Mouse (Mus musculus) heart, adult 2 months (tissue): Measurements from ENCODE around the gene Tbc1d10a.

Source experiments
- CTCF ChIP-seq: fragments of 200-600 bp; IDR thresholded peaks from 2 replicates; pipeline ENCODE4 v1.8.1; 2022; ENCODE audit warnings: antibody characterized with exemption, mild to moderate bottlenecking, moderate library complexity
- EP300 ChIP-seq: fragments of 200-500 bp; IDR thresholded peaks from 2 replicates; pipeline ENCODE4 v1.6.1; 2011; ENCODE audit warnings: low read depth, low read length, control low read depth; ENCODE audit not compliant: insufficient read depth
- POLR2A ChIP-seq: fragments of 200-500 bp; IDR thresholded peaks from 2 replicates; pipeline ENCODE4 v1.6.1; 2011; ENCODE audit warnings: mild to moderate bottlenecking, low read depth, low read length, control low read depth; ENCODE audit not compliant: insufficient read depth

DNA sequence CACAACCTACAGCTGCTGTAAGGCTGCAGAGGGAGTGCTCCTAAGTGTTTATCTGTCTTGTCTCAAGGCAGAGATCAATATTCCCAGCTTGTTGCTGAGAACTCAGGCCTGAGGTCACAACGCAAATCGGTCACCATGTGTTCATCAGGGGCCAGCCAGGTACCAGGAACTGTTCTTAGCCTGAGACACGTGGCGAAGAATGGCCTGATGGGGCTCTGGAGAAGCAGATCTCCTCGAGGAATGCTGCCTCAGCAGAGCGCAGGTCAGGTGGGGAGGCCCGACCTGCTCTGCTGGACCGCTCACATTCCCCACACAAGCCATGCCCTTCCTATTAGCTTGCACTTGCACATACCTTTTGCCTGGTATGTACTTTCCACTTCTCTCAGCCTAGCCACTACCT lies 10.0 kb downstream of the Tbc1d10a start:
- no peak for TF ChIP-seq POLR2A
- TF ChIP-seq CTCF, result no peak
- TF ChIP-seq EP300, result no peak
